In the genomic region with DNA sequence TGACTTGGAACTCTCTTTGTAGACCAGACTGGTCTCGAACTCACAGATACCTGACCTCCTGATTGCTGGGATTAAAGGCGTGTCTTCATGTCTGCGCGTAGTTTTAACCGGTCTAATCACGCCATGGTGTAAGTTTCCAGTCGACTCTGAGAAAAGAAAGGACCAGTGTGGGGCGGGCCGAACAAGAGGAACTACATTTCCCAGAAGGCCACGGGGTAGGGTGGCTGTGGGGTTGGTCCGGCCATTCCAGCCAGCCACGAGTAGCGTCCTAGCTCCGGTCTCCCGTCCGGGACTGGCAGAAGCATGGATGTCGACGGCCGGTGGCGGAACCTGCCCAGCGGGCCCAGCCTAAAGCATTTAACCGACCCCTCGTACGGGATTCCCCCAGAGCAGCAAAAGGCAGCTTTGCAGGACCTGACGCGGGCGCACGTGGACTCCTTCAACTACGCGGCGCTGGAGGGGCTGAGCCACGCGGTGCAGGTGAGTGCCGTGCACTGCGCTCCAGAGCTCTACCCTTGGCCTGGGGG, we compare ENCODE assay signal across 8 mouse cellular contexts. TPM values are rescaled to one million over a fixed set of nuclear protein-coding genes. Genes with fewer than 3 reads are reported as not detected.
DNase-seq lines count a peak whose midpoint lies in the region; ATAC-seq and TF ChIP-seq lines count a peak whose summit lies in the region.

A gene (plus strand): TSS at position 212 of the 527 bp plus-strand sequence.

- H3K4me3 ChIP-seq in bone marrow, adult 2 months (replicated peaks; ENCODE audit: control insufficient read depth, low read depth, low read length): peak within 1 kb of the TSS; percentile 95
- peak within 1 kb of the TSS; percentile 88 for H3K4me3 ChIP-seq in embryonic facial prominence, embryonic 15.5 days (replicated peaks)
- H3K4me3 ChIP-seq in limb, embryonic 14.5 days (replicated peaks; ENCODE audit: low read length): peak within 1 kb of the TSS; percentile 70
- peak within 1 kb of the TSS; percentile 76 for H3K4me3 ChIP-seq in midbrain, postnatal 0 days (ENCODE audit: low read depth, low read length)

- peak; percentile 99 for ATAC-seq in embryonic facial prominence, embryonic 15.5 days (ENCODE audit: insufficient number of reproducible peaks, low FRiP score, low TSS enrichment, low read depth)
- ATAC-seq in limb, embryonic 14.5 days (ENCODE audit: low FRiP score, low read depth): peak; percentile 100
- peak; percentile 98 for ATAC-seq in midbrain, postnatal 0 days (ENCODE audit: low FRiP score)

- peak within 1 kb of the TSS; percentile 75 for H3K4me2 ChIP-seq in embryonic facial prominence, embryonic 15.5 days (replicated peaks)
- H3K4me2 ChIP-seq in limb, embryonic 14.5 days (replicated peaks; ENCODE audit: low read depth, low read length, severe bottlenecking): peak within 1 kb of the TSS; percentile 70
- peak within 1 kb of the TSS; percentile 89 for H3K4me2 ChIP-seq in midbrain, postnatal 0 days (ENCODE audit: low read depth, low read length, poor library complexity, severe bottlenecking)

- DNase-seq in 416B (ENCODE audit: low read depth): peak; percentile 97
- DNase-seq in heart, adult 8-10 months (ENCODE audit: low spot score): peak; percentile 96
- DNase-seq in kidney, adult 9 months: peak; percentile 97
- DNase-seq in limb, embryonic 14.5 days (ENCODE audit: low spot score): peak; percentile 96
- peak; percentile 96 for DNase-seq in midbrain, postnatal 0 days (ENCODE audit: low spot score)
- DNase-seq in spleen, postnatal 14 days (ENCODE audit: low spot score in 2 of 2): peak; percentile 71 to 84

- no peaks in the 10 kb centered on the region for H3K27me3 ChIP-seq in embryonic facial prominence, embryonic 15.5 days
- no peaks in the 10 kb centered on the region for H3K27me3 ChIP-seq in limb, embryonic 14.5 days (ENCODE audit: control insufficient read depth, insufficient read depth, low read length)
- no peaks in the 10 kb centered on the region for H3K27me3 ChIP-seq in midbrain, postnatal 0 days (ENCODE audit: insufficient read depth, low read length)

- no peaks in the 10 kb centered on the region for H3K9me3 ChIP-seq in embryonic facial prominence, embryonic 15.5 days (replicated peaks)
- no peaks in the 10 kb centered on the region for H3K9me3 ChIP-seq in limb, embryonic 14.5 days (ENCODE audit: control insufficient read depth, low read length)
- no peaks in the 10 kb centered on the region for H3K9me3 ChIP-seq in midbrain, postnatal 0 days (ENCODE audit: low read length)

- peaks cover 30% of the 10 kb centered on the region for H3K36me3 ChIP-seq in embryonic facial prominence, embryonic 15.5 days
- peaks cover 33% of the 10 kb centered on the region for H3K36me3 ChIP-seq in limb, embryonic 14.5 days (ENCODE audit: control insufficient read depth, insufficient read depth, low read length)
- H3K36me3 ChIP-seq in midbrain, postnatal 0 days (ENCODE audit: insufficient read depth, low read length): peaks cover 15% of the 10 kb centered on the region

- TF ChIP-seq POLR2A in bone marrow, adult 2 months (IDR thresholded peaks at IDR 0.05; ENCODE audit: borderline replicate concordance, control insufficient read depth, low read depth, low read length): peak; percentile 77; the same call in 1 of the 2 replicates
- TF ChIP-seq POLR2A in limb, embryonic 14.5 days (IDR thresholded peaks at IDR 0.05; ENCODE audit: borderline replicate concordance, extremely low read depth, insufficient read depth, insufficient read length): 0 out of 2 replicates have a peak, but pooled peaks have one; percentile 46

- WGBS in bone marrow, adult 2 months: under 1% methylated on average over 35 of the region's 35 CpGs
- WGBS in embryonic facial prominence, embryonic 15.5 days: under 1% methylated on average over 35 of the region's 35 CpGs
- under 1% methylated on average over 35 of the region's 35 CpGs for WGBS in limb, embryonic 14.5 days
- under 1% methylated on average over 35 of the region's 35 CpGs for WGBS in midbrain, postnatal 0 days

- H3K4me1 ChIP-seq in bone marrow, adult 2 months (ENCODE audit: control insufficient read depth, insufficient read depth, low read length): no peaks in the 10 kb centered on the region
- peaks cover 4% of the 10 kb centered on the region; the same call in 1 of the 2 replicates for H3K4me1 ChIP-seq in embryonic facial prominence, embryonic 15.5 days
- no peaks in the 10 kb centered on the region for H3K4me1 ChIP-seq in limb, embryonic 14.5 days (ENCODE audit: control insufficient read depth, insufficient read depth, low read length)
- H3K4me1 ChIP-seq in midbrain, postnatal 0 days (ENCODE audit: insufficient read depth, low read length): 0 out of 2 replicates have a peak, but pooled peaks cover 3% of the 10 kb centered on the region

- no peak within 1 kb of the TSS for H3K27ac ChIP-seq in bone marrow, adult 2 months (ENCODE audit: control insufficient read depth, insufficient read depth, low read depth, low read length, poor library complexity)
- H3K27ac ChIP-seq in embryonic facial prominence, embryonic 15.5 days (replicated peaks): no peak within 1 kb of the TSS; the same call in 1 of the 2 replicates
- H3K27ac ChIP-seq in limb, embryonic 14.5 days (replicated peaks; ENCODE audit: low read depth, low read length): 0 out of 2 replicates have a peak within 1 kb of the TSS, but pooled peaks have one; percentile 10
- 0 out of 2 replicates have a peak within 1 kb of the TSS, but pooled peaks have one; percentile 3 for H3K27ac ChIP-seq in midbrain, postnatal 0 days (ENCODE audit: low read depth, low read length)

- TF ChIP-seq CTCF in bone marrow, adult 2 months (IDR thresholded peaks at IDR 0.05; ENCODE audit: control insufficient read depth, insufficient read depth, low read length): no peak
- no peak for TF ChIP-seq CTCF in midbrain, postnatal 0 days (IDR thresholded peaks at IDR 0.05)

- H3K9ac ChIP-seq in embryonic facial prominence, embryonic 15.5 days: peak within 1 kb of the TSS; percentile 55
- peak within 1 kb of the TSS; percentile 69 for H3K9ac ChIP-seq in limb, embryonic 14.5 days (ENCODE audit: low read depth, low read length, severe bottlenecking)
- peak within 1 kb of the TSS; percentile 59 for H3K9ac ChIP-seq in midbrain, postnatal 0 days (replicated peaks; ENCODE audit: low read length, poor library complexity, severe bottlenecking)

RNA-seq across cellular contexts. Expression of the gene that starts here (rescaled TPM):
- polyA plus RNA-seq in bone marrow, adult 2 months (2011; ENCODE audit: insufficient read depth, insufficient read length, low replicate concordance, missing spikeins): 7.9 and 21.6 TPM in 2 replicates
- polyA plus RNA-seq in embryonic facial prominence, embryonic 15.5 days (2015; fragmentation: Nextera tagmentation; extraction: Ambion mirVana): 21.9 and 25.1 TPM in 2 replicates
- total RNA-seq in heart, adult 8-10 months (2022): 10 to 100 TPM in 2 of 4 experiments, 1 to 10 TPM in 2; 9.6 to 11.5 (median 10.1) TPM
- 38.8 and 48.9 TPM in 2 replicates for polyA plus RNA-seq in limb, embryonic 14.5 days (2012; rRNA removed)
- 11.5 and 12.2 TPM in 2 replicates for polyA plus RNA-seq in limb, embryonic 14.5 days (2014; fragmentation: Nextera tagmentation; extraction: Ambion mirVana)
- 23.1 and 25.9 TPM in 2 replicates for total RNA-seq in midbrain, postnatal 0 days (2014; rRNA removed)
- 10.4 and 11.1 TPM in 2 replicates for polyA plus RNA-seq in midbrain, postnatal 0 days (2015; fragmentation: Nextera tagmentation; extraction: Ambion mirVana)

Comparison
In these comparisons a context has a peak if more than half of its experiments do, and no peak if none do; other contexts are left out.
1. H3K27ac ChIP-seq: peak in limb, embryonic 14.5 days (single experiment) and midbrain, postnatal 0 days (single experiment); none in bone marrow, adult 2 months (single experiment) and embryonic facial prominence, embryonic 15.5 days (single experiment).
2. Peak in every context shown above with its lines, with median percentiles within 50 percentile points of each other: DNase-seq, H3K4me3 ChIP-seq, ATAC-seq, H3K4me2 ChIP-seq and H3K9ac ChIP-seq.